Mouse (Mus musculus) bone marrow macrophage, adult 2 months (primary cell): ENCODE data around the gene Ms4a1. TPM values are rescaled to one million over a fixed set of nuclear protein-coding genes. Genes with fewer than 3 reads are reported as not detected.
"Not testable (repeated sequence)": the region's sequence is repeated elsewhere in the genome, so short reads cannot be mapped to it uniquely, and the experiment has no call there.

Experiments
- H3K27ac ChIP-seq: 2 replicates; pipeline ENCODE4 v1.5.1; 2012; ENCODE audit warnings: low read depth, low read length; ENCODE audit not compliant: insufficient read depth
- H3K4me1 ChIP-seq: 2 replicates; pipeline ENCODE4 v1.6.1; 2012; ENCODE audit warnings: low read length; ENCODE audit not compliant: control insufficient read depth, insufficient read depth
- H3K4me3 ChIP-seq: 2 replicates; pipeline ENCODE4 v1.5.1; 2012; ENCODE audit warnings: mild to moderate bottlenecking, low read length, moderate library complexity; ENCODE audit not compliant: insufficient read depth
- CTCF ChIP-seq: IDR thresholded peaks from 2 replicates; pipeline ENCODE4 v1.5.1; 2012; ENCODE audit warnings: low read depth, mild to moderate bottlenecking, low read length, moderate library complexity
- POLR2A ChIP-seq: IDR thresholded peaks from 2 replicates; pipeline ENCODE4 v1.6.1; 2012; ENCODE audit warnings: mild to moderate bottlenecking, low read depth, low read length, borderline replicate concordance
- polyA plus RNA-seq: library from polyadenylated mRNA; stranded (reverse); fragments of >200 nt; gene quantifications from 2 replicates; pipeline ENCODE4 v1.2.4, GENCODE M21; 2012; ENCODE audit not compliant: missing spikeins, insufficient read depth, insufficient read length

Gene Ms4a1
- polyA plus RNA-seq, 1 experiment, result not detected

DNA sequence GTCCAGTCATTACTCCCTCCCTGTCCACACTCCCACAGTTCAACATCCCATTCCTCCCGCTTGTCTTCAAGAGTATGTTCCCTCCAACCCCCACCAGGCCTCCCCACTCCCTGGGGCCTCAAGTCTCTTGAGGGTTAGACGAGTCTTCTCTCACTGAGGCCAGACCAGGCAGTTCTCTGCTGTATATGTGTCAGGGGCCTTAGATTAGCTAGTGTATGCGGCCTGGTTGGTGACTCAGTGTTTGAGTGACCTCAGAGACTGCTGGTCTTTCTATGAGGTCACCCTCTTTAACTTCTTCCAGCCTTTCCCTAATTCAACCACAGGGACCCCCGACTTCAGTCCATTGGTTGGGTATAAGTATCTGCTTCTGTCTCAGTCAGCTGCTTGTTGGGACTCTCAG lies 915 bp upstream of the Ms4a1 start:
- H3K27ac ChIP-seq, result no peak overlapping the region; the same call in 1 of the 2 replicates
- TF ChIP-seq POLR2A (no peak), CTCF (no peak)

DNA sequence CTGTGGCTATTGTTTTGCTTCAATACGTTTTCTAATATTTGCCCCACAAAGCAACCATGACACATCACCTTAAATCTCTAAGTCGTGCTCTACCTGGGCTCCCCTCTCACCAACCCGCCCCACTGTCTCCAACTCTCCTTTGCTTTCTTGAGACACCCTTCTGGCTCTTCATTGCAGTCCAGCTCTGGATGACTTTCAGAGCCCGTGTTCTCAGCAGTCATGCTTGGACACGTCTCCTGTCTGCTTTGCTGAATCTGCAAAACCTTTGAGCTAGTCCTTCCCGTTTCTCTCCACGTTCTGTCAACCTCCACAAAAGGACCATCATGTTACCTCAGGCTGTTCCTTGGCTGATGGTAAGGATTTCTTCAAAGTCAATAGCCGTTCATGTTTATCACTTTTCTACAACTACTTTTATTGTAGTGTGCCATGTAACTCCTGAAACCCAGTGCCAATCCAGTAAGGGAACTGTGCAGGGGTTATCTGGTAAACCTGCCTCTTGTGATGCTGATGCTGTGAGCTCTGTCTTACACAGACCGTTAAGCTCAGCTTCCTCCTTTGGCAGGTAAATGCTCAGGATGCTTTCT lies 1.3 kb downstream of the Ms4a1 start:
- Histone ChIP-seq H3K27ac (peak overlapping the region; percentile 85), H3K4me3 (no peak overlapping the region), H3K4me1 (peaks cover 47% of the 10 kb centered on the region)
- TF ChIP-seq CTCF (no peak), POLR2A (no peak)

More for the DNA sequence above, 915 bp upstream of the Ms4a1 start:
- H3K4me3 ChIP-seq, result no peak overlapping the region
- H3K4me1 ChIP-seq, result peaks cover 38% of the 10 kb centered on the region

DNA sequence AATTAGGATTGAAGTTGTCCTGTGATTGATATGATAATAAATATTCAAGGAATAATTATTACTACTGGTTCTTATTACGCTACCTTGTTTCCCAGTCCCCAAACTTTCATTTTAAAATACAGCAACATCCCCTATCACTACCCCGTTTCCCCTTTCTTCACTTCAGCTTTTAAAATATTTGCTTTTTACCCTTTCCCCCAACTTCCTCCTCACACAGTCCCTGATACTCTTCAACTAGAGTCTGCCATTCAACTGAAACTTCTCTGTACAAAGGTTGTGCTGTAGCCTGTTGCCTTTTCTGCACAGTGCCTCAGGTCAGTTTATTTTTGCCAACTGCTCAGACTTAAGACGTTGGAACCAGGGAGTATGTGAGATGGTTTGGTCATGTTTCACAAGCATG lies 2.5 kb downstream of the Ms4a1 start:
- Histone ChIP-seq H3K4me1 (peaks cover 47% of the 10 kb centered on the region), H3K4me3 (no peak overlapping the region; the same call in 1 of the 2 replicates), H3K27ac (peak overlapping the region; percentile 85)
- TF ChIP-seq CTCF (no peak), POLR2A (no peak)

DNA sequence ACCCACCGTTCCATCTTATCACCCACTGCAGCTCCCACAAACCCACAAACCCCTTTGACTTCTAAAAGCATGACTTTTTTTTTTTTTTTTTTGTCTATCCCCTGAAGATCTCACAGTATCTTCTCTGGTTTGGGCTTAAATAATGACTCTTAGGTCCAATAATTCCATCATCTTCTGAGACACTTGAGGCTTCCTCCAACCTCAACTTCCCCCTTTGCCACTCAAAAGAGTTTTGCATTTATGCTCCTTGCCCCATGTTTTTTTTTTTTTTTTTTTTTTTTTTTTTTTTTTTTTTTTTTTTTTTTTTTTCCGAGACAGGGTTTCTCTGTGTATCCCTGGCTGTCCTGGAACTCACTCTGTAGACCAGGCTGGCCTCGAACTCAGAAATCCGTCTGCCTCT lies 3.1 kb downstream of the Ms4a1 start:
- H3K4me3 ChIP-seq, result not testable (repeated sequence)
- Histone ChIP-seq H3K4me1 (peaks cover 47% of the 10 kb centered on the region), H3K27ac (peak overlapping the region; percentile 85)

DNA sequence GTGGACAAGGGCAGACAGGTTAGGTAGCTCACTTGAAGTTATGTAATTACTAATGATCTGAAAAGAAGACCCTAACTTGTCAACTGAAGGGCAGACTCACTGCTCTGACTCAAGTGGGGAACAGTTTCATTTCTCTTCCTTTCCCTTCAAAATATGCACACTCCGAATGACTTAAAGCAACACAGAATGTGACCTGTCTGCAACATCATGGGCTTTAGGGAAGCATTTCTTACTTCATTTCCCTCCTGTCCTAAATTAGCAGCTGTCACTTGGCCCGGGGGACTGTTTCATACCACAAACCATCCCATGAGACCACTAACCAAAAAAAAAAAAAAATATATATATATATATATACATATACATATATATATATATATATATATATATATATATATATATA lies 4.5 kb downstream of the Ms4a1 start:
- TF ChIP-seq CTCF, result no peak
- TF ChIP-seq POLR2A, result no peak
- Histone ChIP-seq H3K4me3 (no peak overlapping the region), H3K27ac (peak overlapping the region; percentile 60), H3K4me1 (peaks cover 41% of the 10 kb centered on the region)

DNA sequence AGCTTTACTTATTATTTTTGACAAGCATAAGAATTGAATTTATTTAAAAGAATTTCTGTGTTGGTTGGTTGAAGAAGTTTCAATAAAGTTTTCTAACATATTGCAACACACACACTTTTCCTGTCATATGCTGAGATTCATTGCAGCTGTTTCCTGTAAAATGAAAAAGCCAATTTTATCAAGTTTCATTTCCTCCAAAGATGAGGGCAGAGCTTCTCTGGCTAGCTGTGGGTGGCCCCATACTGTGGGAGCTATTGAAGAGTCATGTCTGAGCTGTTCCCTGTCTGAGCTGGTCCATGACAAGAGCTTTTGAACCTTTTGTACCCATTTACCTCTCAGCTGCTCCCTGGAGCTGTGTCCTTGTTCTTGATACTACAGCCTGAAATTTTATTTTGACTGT lies 21.8 kb downstream of the Ms4a1 start:
- Histone ChIP-seq H3K27ac (peak overlapping the region; percentile 81), H3K4me1 (peaks cover 32% of the 10 kb centered on the region), H3K4me3 (no peak overlapping the region)
- TF ChIP-seq POLR2A (no peak), CTCF (no peak)

DNA sequence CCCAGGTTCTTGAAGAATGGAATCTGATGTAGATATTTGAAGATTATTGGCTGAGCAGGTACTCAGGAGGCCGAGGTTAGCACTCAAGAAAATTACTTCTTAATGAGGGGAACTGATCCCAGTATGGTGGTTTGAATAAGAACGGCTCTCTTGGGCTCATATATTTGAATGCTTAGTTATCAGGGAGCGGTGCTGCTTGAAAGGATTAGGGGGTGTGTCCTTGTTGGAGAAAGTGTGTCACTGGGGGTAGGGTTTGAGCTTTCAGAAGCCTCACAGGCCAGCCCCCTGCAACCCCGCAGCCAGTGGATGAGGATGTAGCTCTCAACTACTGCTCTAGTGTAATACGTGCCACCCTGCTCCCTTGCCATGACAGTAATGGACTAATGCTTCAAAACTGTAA lies 23.5 kb downstream of the Ms4a1 start:
- H3K4me1 ChIP-seq, result peaks cover 32% of the 10 kb centered on the region
- no peak for TF ChIP-seq CTCF
- TF ChIP-seq POLR2A, result no peak
- H3K4me3 ChIP-seq, result no peak overlapping the region
- H3K27ac ChIP-seq, result no peak overlapping the region

DNA sequence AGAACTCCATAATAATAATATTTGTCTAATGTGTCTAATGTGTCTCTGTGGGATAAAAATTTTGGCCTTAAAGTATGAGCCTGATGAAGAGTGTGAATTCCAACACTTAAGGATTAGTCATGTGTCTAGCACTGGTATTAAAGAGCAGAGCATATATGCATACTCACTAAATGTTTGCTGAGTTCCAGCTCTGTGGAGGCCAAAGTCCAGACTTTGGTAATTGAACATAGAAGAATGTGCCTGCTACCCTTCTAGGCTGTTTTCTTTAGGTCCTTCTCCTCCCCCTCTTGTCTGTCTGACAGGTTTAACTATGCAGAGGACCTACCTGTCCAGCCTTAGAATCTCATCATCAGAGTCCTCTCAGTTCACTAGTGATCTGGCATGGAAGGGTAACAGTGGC lies 30.2 kb downstream of the Ms4a1 start:
- H3K27ac ChIP-seq, result no peak overlapping the region
- no peak overlapping the region for H3K4me3 ChIP-seq
- H3K4me1 ChIP-seq, result peaks cover 35% of the 10 kb centered on the region
- TF ChIP-seq POLR2A, result no peak
- TF ChIP-seq CTCF, result no peak

DNA sequence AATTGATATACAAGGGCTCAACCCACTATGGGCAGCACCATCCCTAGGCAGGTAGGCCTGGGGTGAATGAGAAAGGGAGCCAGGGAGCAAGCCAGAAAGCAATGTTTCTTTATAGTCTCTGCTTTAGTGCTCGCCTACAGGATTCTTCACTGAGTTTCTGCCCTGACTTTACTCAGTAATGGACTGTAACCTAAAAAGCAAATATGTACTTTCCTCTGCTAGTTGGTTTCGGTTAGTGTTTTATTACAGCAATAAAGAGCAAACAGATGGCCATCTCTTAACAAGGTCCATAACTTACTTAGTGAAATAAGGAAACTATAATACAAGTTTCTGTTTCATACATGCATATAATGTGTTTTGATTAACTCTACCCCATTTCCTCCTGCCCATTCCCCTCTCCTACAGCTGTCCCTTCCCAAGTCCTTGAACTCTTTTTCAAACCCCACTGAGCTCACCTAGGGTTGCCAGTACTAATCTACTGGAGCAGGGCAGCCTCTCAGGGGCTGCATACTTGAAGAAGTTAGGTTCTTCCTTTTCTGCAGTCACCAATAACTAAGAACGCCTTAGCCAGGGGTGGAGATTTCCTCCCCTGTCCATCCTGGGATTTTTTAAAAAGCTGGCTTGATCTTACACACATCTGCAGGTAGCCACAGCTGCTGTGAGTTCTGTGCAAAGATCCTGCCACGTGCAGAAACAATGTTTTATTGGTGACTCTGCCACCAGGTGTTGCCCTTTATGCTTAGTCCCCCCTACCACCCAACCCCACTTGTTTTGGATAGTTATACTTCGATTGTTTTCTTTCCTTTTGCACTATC lies 30.9 kb downstream of the Ms4a1 start:
- Histone ChIP-seq H3K27ac (no peak overlapping the region), H3K4me1 (peaks cover 35% of the 10 kb centered on the region), H3K4me3 (no peak overlapping the region)
- TF ChIP-seq CTCF (no peak), POLR2A (no peak)

DNA sequence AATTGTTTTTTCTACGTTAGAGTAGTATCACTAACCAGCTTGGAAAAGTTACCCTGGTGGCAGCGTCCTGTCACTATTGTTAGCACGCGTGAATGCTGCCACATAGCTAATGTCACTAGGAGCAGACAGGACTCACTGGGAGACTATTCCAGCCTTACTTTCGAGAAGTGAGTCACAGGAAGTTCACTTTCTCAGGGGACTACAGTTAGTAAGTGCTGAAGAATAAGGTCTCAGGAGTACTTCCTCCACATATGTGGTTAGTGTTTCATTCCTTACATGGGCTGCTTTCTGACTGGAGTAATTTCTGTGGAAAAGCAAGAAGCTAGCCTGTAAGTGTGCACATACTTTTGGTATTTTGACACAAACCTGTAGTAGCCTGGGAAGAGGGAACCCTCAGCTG lies 31.8 kb downstream of the Ms4a1 start:
- no peak overlapping the region for H3K4me3 ChIP-seq
- TF ChIP-seq CTCF, result no peak
- no peak for TF ChIP-seq POLR2A
- peak overlapping the region; percentile 24; the same call in 1 of the 2 replicates for H3K27ac ChIP-seq
- peaks cover 34% of the 10 kb centered on the region for H3K4me1 ChIP-seq
